Mouse (Mus musculus): ENCODE results near the gene Rnaseh1. TPM values are rescaled to one million over a fixed set of nuclear protein-coding genes. Genes with fewer than 3 reads are reported as not detected.

The Rnaseh1 gene
- polyA plus RNA-seq (2012; rRNA removed): 8.4 and 9.7 TPM in 2 replicates

DNA sequence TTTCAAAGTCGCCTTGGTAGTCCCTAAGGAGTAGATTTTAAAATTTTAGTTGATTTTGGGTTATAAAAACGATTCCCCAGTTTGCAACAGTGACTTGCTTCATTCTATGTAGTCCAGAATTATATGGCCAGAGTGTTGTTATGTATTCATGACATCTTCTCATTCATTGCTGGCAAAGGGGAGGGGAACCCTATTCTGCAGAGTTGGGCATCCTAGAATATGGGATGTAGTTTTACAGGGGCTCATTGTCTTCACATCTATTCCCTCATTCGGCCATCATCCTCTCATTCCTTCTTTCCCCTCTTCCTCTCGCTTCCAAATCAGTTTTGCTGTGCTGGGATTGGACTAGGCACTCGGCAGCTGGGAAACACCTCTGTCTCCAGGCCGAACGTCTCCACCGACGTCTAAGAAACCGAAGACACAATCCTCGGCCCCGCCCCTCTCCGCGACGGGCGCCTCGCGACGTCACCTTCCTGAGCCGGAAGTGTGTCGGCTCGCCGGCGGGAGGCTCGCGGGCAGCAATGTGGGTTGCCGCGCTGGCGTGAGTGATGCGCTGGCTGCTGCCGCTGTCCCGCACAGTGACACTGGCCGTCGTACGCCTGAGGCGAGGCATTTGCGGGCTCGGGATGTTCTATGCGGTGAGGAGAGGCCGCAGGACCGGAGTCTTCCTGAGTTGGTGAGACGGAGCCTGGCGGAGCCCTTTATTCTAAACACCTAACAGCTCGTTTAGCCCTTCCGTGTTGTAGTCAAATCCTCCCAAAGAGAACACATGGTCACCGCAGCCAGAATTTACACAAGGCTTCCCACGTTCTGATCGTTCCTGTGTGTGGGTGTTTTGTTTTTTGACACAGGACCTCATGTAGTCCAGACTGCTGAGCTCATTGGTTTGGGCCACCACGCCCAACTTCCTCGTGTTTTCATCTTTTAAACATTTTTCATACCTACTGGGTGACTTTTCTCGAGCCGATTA, at the start of gene Rnaseh1:
Rnaseh1 (plus strand) TSS at position 462 of the 970 bp plus-strand sequence.

GRCm38 (mm10) chr12:28623195-28623594, 26.2 kb upstream of the Rnaseh1 start, which contains the start of gene Colec11:
TSS of gene Colec11 (minus strand) at chr12:28623377.

DNA sequence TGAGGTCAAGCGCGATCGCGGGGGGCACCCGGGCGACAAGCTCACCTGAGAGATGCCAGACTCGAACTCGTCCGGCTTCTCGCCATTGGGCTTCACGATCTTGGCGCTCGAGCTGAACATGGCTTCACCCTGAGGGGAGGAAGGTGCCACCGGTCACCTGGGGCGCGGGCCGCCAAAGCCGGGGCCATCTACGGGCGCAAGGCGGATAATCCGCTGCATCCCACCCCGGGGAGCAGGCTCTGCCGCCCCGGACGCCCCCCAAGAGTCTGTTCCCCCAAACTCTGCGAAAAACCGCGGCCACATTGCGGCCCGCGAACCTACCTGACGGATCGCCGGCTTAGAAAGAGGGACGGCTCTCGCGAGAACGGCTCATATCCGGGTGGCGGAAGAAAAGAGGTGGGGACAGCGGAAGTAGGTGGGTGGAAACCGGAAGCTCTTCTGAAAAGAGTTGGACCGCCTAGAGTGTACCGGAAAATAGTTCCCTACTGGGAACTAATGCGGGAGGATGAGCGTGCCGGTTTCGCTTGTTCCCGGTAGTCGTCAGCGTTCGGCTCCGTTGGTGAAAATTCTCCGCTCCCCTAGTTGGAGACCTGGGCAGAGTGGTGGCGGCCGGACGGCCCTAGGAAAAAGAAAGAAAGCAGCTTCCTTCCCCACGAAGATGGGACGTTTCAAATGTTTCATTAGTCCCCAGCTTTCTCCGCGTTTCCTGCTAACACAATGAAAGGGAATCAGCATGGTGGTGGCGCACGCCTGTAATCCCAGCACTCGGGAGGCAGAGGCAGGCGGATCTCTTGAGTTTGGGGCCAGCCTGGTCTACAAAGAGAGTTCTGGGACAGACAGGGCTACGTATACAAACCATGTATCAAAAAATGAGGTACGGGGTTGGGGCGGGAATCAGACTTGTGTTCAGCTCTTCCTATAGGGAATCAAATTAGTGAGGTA, 13.6 kb upstream of the Rnaseh1 start, which contains the start of gene Rps7:
Rps7 (minus strand) TSS at position 419 of the 942 bp plus-strand sequence.

DNA sequence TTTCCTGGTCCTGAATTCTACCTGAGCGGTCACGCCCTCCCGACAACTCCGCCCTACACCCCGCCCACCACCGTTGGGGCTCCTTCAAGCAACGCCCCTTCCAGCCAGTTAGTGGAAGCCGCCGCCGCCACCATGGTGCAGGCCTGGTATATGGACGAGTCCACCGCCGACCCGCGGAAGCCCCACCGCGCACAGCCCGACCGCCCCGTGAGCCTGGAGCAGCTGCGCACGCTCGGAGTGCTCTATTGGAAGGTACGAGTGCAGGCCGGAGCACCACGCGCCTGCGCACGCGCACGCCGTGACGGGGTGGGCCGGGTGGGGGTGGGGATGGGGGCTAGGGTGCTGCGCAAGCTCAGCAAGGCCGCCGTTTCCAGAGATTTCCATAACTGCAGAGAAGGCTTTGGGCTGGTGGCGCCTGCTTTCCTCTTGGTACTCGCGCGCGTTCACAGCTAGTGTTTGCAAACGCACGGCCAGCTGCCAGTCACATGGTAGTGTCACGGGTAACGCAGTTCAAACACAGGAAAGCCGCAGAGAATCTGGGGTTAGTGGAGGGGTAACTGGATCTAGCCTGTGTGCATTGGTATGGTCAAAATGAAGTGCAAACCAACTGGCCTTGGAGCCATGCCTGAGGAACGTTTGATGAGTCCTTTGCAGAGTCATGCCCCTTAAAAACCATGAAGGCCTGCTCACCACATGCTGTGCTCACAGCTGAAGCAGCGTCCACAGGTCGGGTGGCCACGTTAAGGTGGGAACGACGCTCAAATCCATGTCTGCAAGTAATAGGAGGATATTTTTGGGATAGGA, 25.9 kb downstream of the Rnaseh1 start, which contains the start of gene Adi1:
Adi1 (plus strand) TSS at position 111 of the 804 bp plus-strand sequence.

Other genes starting within 250 kb of the Rnaseh1 start
- gene Dcdc2c, start 97.2 kb upstream of the Rnaseh1 start, polyA plus RNA-seq (2012; rRNA removed): not detected in 2 replicates
- gene Allc, start 67.1 kb upstream of the Rnaseh1 start, polyA plus RNA-seq (2012; rRNA removed): not detected in 2 replicates
- gene Colec11, start 26.2 kb upstream of the Rnaseh1 start, polyA plus RNA-seq (2012; rRNA removed): 0.13 and 0.29 TPM in 2 replicates
- gene Rps7, start 13.6 kb upstream of the Rnaseh1 start, polyA plus RNA-seq (2012; rRNA removed): 189 and 308 TPM in 2 replicates
- 7.2 and 7.7 TPM in 2 replicates for gene Adi1, start 25.6 kb downstream of the Rnaseh1 start, polyA plus RNA-seq (2012; rRNA removed)
- 16.5 and 20.5 TPM in 2 replicates for gene Trappc12, start 100.9 kb downstream of the Rnaseh1 start, polyA plus RNA-seq (2012; rRNA removed)
- 33.0 and 38.6 TPM in 2 replicates for gene Eipr1, start 102.2 kb downstream of the Rnaseh1 start, polyA plus RNA-seq (2012; rRNA removed)